Mouse (Mus musculus): ENCODE data around the gene Bank1.

- TF ChIP-seq GATA1 (IDR thresholded peaks at IDR 0.05; ENCODE audit: low read length), result no peak
- no peak for TF ChIP-seq TAL1 (IDR thresholded peaks at IDR 0.05; ENCODE audit: low read length)
Measured at GRCm38 (mm10) chr3:136024876-136025275, 301.0 kb downstream of the Bank1 start.

All from erythroblast, embryonic 14.5 days (primary cell).